Mouse (Mus musculus): ENCODE data around the gene Zfp787. TPM values are rescaled to one million over a fixed set of nuclear protein-coding genes. Genes with fewer than 3 reads are reported as not detected.

The Zfp787 gene
- total and polyA plus RNA-seq, 3 experiments: 28.4 to 35.2 (median 32.5) TPM

GRCm38 (mm10) chr7:6154164-6154563 lies 1.6 kb downstream of the Zfp787 start:
- H3K36me3 ChIP-seq (ENCODE audit: control insufficient read depth, insufficient read depth, low read length): peaks cover 8% of the 10 kb centered on the region

GRCm38 (mm10) chr7:6153131-6153530 lies 2.7 kb downstream of the Zfp787 start:
- Histone ChIP-seq H3K79me2 (replicated peaks; ENCODE audit: control insufficient read depth, insufficient read depth, low read length) (peaks cover 8% of the 10 kb centered on the region), H3K4me3 (no peak overlapping the region), H3K4me1 (ENCODE audit: control insufficient read depth, insufficient read depth, low read length) (peaks cover 36% of the 10 kb centered on the region), H3K27me3 (ENCODE audit: control insufficient read depth, insufficient read depth, low read length) (no peaks in the 10 kb centered on the region), H3K36me3 (ENCODE audit: control insufficient read depth, insufficient read depth, low read length) (peaks cover 8% of the 10 kb centered on the region), H3K9ac (ENCODE audit: low read depth, low read length) (no peak overlapping the region), H3K27ac (peak overlapping the region; percentile 99)
- 36% methylated on average over 3 of the region's 3 CpGs for WGBS
- DNase-seq: no peak
- intact Hi-C loops (cut with DNase I): no loop called here
- TF ChIP-seq POLR2A (IDR thresholded peaks at IDR 0.05; ENCODE audit: insufficient read depth, low read depth, low read length) (no peak), CTCF (IDR thresholded peaks at IDR 0.05) (no peak), EP300 (IDR thresholded peaks at IDR 0.05; ENCODE audit: insufficient read depth, low read depth, low read length) (no peak)

More at GRCm38 (mm10) chr7:6154164-6154563, 1.6 kb downstream of the Zfp787 start:
- no peak for DNase-seq
- H3K27ac ChIP-seq: peak overlapping the region; percentile 99
- H3K27me3 ChIP-seq (ENCODE audit: control insufficient read depth, insufficient read depth, low read length): no peaks in the 10 kb centered on the region
- WGBS: 5% methylated on average over 5 of the region's 5 CpGs
- no peak for TF ChIP-seq EP300 (IDR thresholded peaks at IDR 0.05; ENCODE audit: insufficient read depth, low read depth, low read length)
- TF ChIP-seq POLR2A (IDR thresholded peaks at IDR 0.05; ENCODE audit: insufficient read depth, low read depth, low read length): no peak
- TF ChIP-seq CTCF (IDR thresholded peaks at IDR 0.05): no peak
- H3K4me1 ChIP-seq (ENCODE audit: control insufficient read depth, insufficient read depth, low read length): peaks cover 32% of the 10 kb centered on the region
- peaks cover 5% of the 10 kb centered on the region; the same call in 1 of the 2 replicates for H3K79me2 ChIP-seq (replicated peaks; ENCODE audit: control insufficient read depth, insufficient read depth, low read length)
- peak overlapping the region; percentile 20 for H3K9ac ChIP-seq (ENCODE audit: low read depth, low read length)
- intact Hi-C loops (cut with DNase I): no loop called here
- peak overlapping the region; percentile 99 for H3K4me3 ChIP-seq

- peaks cover 43% of the 10 kb centered on the region for H3K4me1 ChIP-seq (ENCODE audit: control insufficient read depth, insufficient read depth, low read length)
- peak overlapping the region; percentile 57 for H3K27ac ChIP-seq
- peaks cover 12% of the 10 kb centered on the region for H3K36me3 ChIP-seq (ENCODE audit: control insufficient read depth, insufficient read depth, low read length)
- intact Hi-C loops (cut with DNase I): no loop called here
- peak in 1 of 2 experiments; percentile 26 for DNase-seq
- 0 out of 2 replicates have a peak, but pooled peaks have one; percentile 11 for TF ChIP-seq EP300 (IDR thresholded peaks at IDR 0.05; ENCODE audit: insufficient read depth, low read depth, low read length)
- TF ChIP-seq CTCF (IDR thresholded peaks at IDR 0.05): no peak
- TF ChIP-seq POLR2A (IDR thresholded peaks at IDR 0.05; ENCODE audit: insufficient read depth, low read depth, low read length): no peak
- H3K9ac ChIP-seq (ENCODE audit: low read depth, low read length): no peak overlapping the region
- H3K27me3 ChIP-seq (ENCODE audit: control insufficient read depth, insufficient read depth, low read length): no peaks in the 10 kb centered on the region
- peaks cover 8% of the 10 kb centered on the region for H3K79me2 ChIP-seq (replicated peaks; ENCODE audit: control insufficient read depth, insufficient read depth, low read length)
- WGBS: 24% methylated on average over 3 of the region's 3 CpGs
- H3K4me3 ChIP-seq: no peak overlapping the region
Measured at GRCm38 (mm10) chr7:6152036-6152435, 3.8 kb downstream of the Zfp787 start.

GRCm38 (mm10) chr7:6151266-6151665 lies 4.5 kb downstream of the Zfp787 start:
- H3K9ac ChIP-seq (ENCODE audit: low read depth, low read length): no peak overlapping the region
- TF ChIP-seq POLR2A (IDR thresholded peaks at IDR 0.05; ENCODE audit: insufficient read depth, low read depth, low read length) (no peak), CTCF (IDR thresholded peaks at IDR 0.05) (no peak), EP300 (IDR thresholded peaks at IDR 0.05; ENCODE audit: insufficient read depth, low read depth, low read length) (no peak)
- no peak overlapping the region for H3K4me3 ChIP-seq
- no peak for DNase-seq
- 34% methylated on average over 1 of the region's 1 CpGs for WGBS
- H3K27me3 ChIP-seq (ENCODE audit: control insufficient read depth, insufficient read depth, low read length): no peaks in the 10 kb centered on the region
- intact Hi-C loops (cut with DNase I): no loop called here
- peaks cover 8% of the 10 kb centered on the region for H3K79me2 ChIP-seq (replicated peaks; ENCODE audit: control insufficient read depth, insufficient read depth, low read length)
- peaks cover 12% of the 10 kb centered on the region for H3K36me3 ChIP-seq (ENCODE audit: control insufficient read depth, insufficient read depth, low read length)
- H3K4me1 ChIP-seq (ENCODE audit: control insufficient read depth, insufficient read depth, low read length): peaks cover 44% of the 10 kb centered on the region
- H3K27ac ChIP-seq: peak overlapping the region; percentile 57

GRCm38 (mm10) chr7:6147688-6148087 lies 8.1 kb downstream of the Zfp787 start:
- 30% methylated on average over 5 of the region's 5 CpGs for WGBS
- intact Hi-C loops (cut with DNase I): loop anchor here (10.0 kb wide), 1 partner anchor 1493 kb away; the partner anchor contains the start of gene Ppp6r1
- H3K4me1 ChIP-seq (ENCODE audit: control insufficient read depth, insufficient read depth, low read length): peaks cover 51% of the 10 kb centered on the region
- DNase-seq: no peak
- no peak overlapping the region for H3K4me3 ChIP-seq
- H3K9ac ChIP-seq (ENCODE audit: low read depth, low read length): no peak overlapping the region
- peaks cover 13% of the 10 kb centered on the region for H3K36me3 ChIP-seq (ENCODE audit: control insufficient read depth, insufficient read depth, low read length)
- peak overlapping the region; percentile 44 for H3K27ac ChIP-seq
- TF ChIP-seq POLR2A (IDR thresholded peaks at IDR 0.05; ENCODE audit: insufficient read depth, low read depth, low read length) (no peak), EP300 (IDR thresholded peaks at IDR 0.05; ENCODE audit: insufficient read depth, low read depth, low read length) (no peak), CTCF (IDR thresholded peaks at IDR 0.05) (no peak)
- no peaks in the 10 kb centered on the region for H3K27me3 ChIP-seq (ENCODE audit: control insufficient read depth, insufficient read depth, low read length)
- peaks cover 9% of the 10 kb centered on the region for H3K79me2 ChIP-seq (replicated peaks; ENCODE audit: control insufficient read depth, insufficient read depth, low read length)

GRCm38 (mm10) chr7:6146982-6147325 lies 8.8 kb downstream of the Zfp787 start:
- Histone ChIP-seq H3K9ac (ENCODE audit: low read depth, low read length) (no peak overlapping the region), H3K36me3 (ENCODE audit: control insufficient read depth, insufficient read depth, low read length) (peaks cover 13% of the 10 kb centered on the region), H3K4me3 (no peak overlapping the region), H3K4me1 (ENCODE audit: control insufficient read depth, insufficient read depth, low read length) (peaks cover 45% of the 10 kb centered on the region), H3K79me2 (replicated peaks; ENCODE audit: control insufficient read depth, insufficient read depth, low read length) (peaks cover 9% of the 10 kb centered on the region), H3K27ac (peak overlapping the region; percentile 44), H3K27me3 (ENCODE audit: control insufficient read depth, insufficient read depth, low read length) (no peaks in the 10 kb centered on the region)
- intact Hi-C loops (cut with DNase I): loop anchor here (10.0 kb wide), 1 partner anchor 1492 kb away; the partner anchor contains the start of gene Ppp6r1
- no peak for TF ChIP-seq CTCF (IDR thresholded peaks at IDR 0.05)
- no peak for TF ChIP-seq EP300 (IDR thresholded peaks at IDR 0.05; ENCODE audit: insufficient read depth, low read depth, low read length)
- no peak for TF ChIP-seq POLR2A (IDR thresholded peaks at IDR 0.05; ENCODE audit: insufficient read depth, low read depth, low read length)
- no peak for DNase-seq
- WGBS: 9% methylated on average over 2 of the region's 2 CpGs
